Mouse (Mus musculus) spleen, adult 2 months (tissue): ENCODE measurements around the gene Ptpn9.

Experiments
- CTCF ChIP-seq: fragments of 200-500 bp; IDR thresholded peaks from 2 replicates; pipeline ENCODE4 v1.5.1; 2011; ENCODE audit warnings: mild to moderate bottlenecking, inconsistent platforms; ENCODE audit not compliant: insufficient read depth, insufficient read length, insufficient replicate concordance; ENCODE audit errors: extremely low read depth
- POLR2A ChIP-seq: fragments of 200-500 bp; IDR thresholded peaks from 2 replicates; pipeline ENCODE4 v1.6.1; 2011; ENCODE audit warnings: low read depth, low read length, inconsistent platforms

DNA sequence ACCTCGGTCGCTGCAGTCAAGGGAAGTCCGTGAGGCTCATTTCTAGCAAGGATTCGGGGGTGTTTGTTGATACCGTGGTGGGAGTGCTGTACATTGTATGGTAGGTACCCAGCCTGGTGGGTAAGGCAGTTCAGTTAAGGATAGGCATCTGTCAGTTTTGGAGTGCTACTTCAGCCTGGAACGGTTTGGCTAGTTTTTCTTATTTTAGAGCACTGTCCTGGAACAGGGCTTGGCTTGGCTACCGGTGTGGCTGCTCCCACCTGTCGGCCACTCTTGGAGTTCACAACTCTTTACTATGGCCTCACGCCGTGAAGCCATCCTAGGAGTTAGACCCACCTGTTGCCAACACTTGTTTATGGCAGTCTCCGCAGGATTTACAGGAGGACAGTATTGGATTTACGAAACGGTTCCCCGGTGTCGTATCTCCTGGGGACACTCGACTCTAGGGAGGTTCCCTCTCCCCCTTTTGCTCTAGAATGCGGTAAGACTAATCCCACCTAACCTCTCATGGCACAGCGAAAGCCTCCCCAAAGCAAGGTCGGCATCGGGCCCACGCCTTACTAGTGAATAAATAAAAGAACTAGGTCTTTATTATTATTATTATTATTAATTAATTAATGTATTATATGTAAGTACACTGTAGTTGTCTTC lies 79.6 kb downstream of the Ptpn9 start:
- TF ChIP-seq POLR2A (no peak), CTCF (no peak)
